Mouse (Mus musculus): ENCODE results near the gene Srp68. TPM values are rescaled to one million over a fixed set of nuclear protein-coding genes. Genes with fewer than 3 reads are reported as not detected.

The Srp68 gene
- polyA plus RNA-seq, 1 experiment from 2014 or later, result 110 TPM

DNA sequence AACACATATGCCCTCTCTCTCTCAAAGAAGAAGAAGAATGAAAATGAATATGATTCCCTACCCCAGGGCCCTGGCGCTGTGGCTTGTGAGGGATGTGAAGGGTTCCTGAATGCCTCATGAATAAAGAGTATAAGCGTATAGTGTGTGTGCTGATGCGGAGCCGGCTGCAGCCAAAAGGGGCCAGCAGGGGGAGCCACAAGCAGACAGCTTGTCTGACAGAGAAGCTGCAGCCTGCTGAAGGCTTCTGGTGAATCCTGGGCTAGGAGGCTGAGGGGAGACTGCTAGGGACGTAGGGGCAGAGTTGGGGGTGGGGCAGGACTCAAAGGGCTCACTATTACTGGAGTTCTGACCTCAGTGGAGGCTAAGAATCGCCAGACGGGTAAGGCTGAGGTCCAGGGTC lies 58.8 kb downstream of the Srp68 start:
- Histone ChIP-seq H3K4me3 (no peak overlapping the region), H3K4me1 (peaks cover 16% of the 10 kb centered on the region), H3K27ac (no peak overlapping the region), H3K9ac (no peak overlapping the region), H3K36me3 (0 out of 2 replicates have a peak, but pooled peaks cover 6% of the 10 kb centered on the region), H3K4me2 (replicated peaks) (no peak overlapping the region), H3K9me3 (no peaks in the 10 kb centered on the region), H3K27me3 (no peaks in the 10 kb centered on the region)
- WGBS, result 83% methylated on average over 7 of the region's 7 CpGs
- no peak for ATAC-seq (ENCODE audit: low FRiP score, low read depth)

DNA sequence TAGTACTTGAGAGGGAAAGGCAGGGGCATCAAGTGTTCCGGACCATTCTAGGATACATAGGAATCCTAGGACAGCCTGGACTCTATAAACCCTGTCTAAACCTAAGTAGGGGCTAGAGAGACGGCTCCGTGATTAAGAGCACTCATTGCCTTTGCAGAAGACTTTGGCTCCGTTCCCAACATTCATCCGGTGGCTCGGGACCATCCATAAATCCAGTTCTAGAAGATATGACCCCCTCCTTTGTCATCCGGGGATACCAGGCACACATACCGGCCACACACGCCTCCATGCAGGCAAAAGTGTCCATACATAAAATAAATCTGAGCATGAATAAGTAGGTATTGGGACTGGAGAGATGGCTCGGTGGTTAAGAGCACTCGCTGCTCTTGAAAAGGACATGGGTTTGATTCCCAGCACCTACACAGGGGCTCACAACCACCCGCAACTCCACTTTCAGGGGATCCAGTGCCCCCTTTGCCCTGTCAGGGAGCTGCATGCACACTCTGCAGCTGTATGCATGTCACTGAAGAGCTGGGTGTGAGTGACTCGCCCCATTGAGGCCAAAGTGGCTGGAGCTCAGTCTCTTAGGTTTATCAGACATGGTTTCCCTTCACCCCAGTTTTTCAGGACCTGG lies 60.0 kb downstream of the Srp68 start:
- H3K9ac ChIP-seq, result no peak overlapping the region
- H3K27ac ChIP-seq, result no peak overlapping the region
- ATAC-seq (ENCODE audit: low FRiP score, low read depth), result no peak
- no peak overlapping the region for H3K4me3 ChIP-seq
- H3K9me3 ChIP-seq, result no peaks in the 10 kb centered on the region
- H3K27me3 ChIP-seq, result no peaks in the 10 kb centered on the region
- H3K4me1 ChIP-seq, result peaks cover 7% of the 10 kb centered on the region
- WGBS, result 89% methylated on average over 13 of the region's 13 CpGs
- H3K36me3 ChIP-seq, result peaks cover 9% of the 10 kb centered on the region; the same call in 1 of the 2 replicates
- no peak overlapping the region for H3K4me2 ChIP-seq (replicated peaks)

DNA sequence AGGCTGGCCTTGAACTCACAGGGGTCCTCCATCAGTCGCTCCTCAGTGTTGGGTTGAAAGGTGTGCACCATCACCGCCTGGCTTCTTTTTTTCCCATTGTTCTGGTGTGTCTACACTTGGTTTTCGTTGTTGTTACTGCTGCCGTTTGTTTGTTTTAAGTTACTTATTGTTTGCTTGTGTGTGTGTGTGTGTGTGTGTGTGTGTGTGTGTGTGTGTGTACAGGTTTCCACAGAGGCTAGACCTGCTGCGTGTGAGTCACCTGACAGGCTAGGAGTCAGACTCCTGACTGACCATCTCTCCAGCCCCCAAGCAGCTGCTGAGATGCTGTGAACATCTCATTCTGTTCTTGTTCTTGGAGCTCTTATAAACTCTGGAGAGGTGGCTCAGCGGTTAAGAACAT lies 61.2 kb downstream of the Srp68 start:
- ATAC-seq (ENCODE audit: low FRiP score, low read depth), result no peak
- H3K9me3 ChIP-seq, result no peaks in the 10 kb centered on the region
- no peak overlapping the region for H3K4me3 ChIP-seq
- H3K4me2 ChIP-seq (replicated peaks), result no peak overlapping the region
- H3K9ac ChIP-seq, result no peak overlapping the region
- H3K36me3 ChIP-seq, result peaks cover 9% of the 10 kb centered on the region; the same call in 1 of the 2 replicates
- 95% methylated on average over 6 of the region's 6 CpGs for WGBS
- no peaks in the 10 kb centered on the region for H3K4me1 ChIP-seq
- no peaks in the 10 kb centered on the region for H3K27me3 ChIP-seq
- H3K27ac ChIP-seq, result no peak overlapping the region

DNA sequence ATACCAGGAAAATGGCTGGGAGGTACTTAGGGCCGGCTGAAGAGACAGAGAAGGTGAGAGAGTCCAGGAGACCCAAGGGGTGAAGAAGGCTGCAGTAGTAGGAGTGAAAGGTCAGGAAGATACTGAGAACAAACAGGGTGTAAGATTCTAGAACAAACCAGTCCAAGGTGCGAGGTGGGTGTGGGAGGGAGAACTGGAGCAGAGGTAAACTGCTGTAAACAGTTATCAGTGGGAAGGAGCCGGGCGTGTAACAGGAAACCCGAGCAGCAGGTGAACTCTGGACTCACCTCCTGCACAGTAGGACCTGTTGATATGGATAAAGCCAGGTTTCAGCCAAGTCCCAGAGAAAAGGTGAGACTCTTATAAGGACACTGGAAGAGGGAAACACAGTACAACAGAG lies 63.3 kb downstream of the Srp68 start:
- Histone ChIP-seq H3K4me3 (no peak overlapping the region), H3K9ac (no peak overlapping the region), H3K36me3 (peaks cover 28% of the 10 kb centered on the region), H3K4me1 (no peaks in the 10 kb centered on the region), H3K27me3 (no peaks in the 10 kb centered on the region), H3K27ac (no peak overlapping the region), H3K4me2 (replicated peaks) (no peak overlapping the region), H3K9me3 (no peaks in the 10 kb centered on the region)
- ATAC-seq (ENCODE audit: low FRiP score, low read depth), result no peak
- WGBS, result 73% methylated on average over 5 of the region's 5 CpGs

DNA sequence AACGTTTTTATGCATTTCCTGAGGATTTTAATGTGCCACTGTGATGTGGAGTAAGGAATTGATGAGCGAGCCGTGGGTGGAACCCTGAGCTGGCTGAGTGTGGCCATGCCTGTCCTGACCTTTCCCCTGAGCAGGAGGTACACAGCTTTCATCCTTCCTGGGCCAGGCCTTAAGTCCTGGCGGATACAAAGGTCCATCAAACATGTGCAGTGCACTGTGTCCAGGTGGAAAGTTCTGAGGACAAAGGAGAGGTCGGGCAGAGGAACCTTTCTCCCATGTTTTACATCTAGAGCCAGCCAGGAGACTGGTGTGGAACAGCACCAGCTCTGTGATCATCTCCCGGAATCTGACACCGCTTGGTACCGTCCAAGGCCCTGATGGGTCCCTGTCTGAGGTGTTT lies 64.8 kb downstream of the Srp68 start:
- ATAC-seq (ENCODE audit: low FRiP score, low read depth), result no peak
- 74% methylated on average over 8 of the region's 8 CpGs for WGBS
- no peak overlapping the region for H3K27ac ChIP-seq

DNA sequence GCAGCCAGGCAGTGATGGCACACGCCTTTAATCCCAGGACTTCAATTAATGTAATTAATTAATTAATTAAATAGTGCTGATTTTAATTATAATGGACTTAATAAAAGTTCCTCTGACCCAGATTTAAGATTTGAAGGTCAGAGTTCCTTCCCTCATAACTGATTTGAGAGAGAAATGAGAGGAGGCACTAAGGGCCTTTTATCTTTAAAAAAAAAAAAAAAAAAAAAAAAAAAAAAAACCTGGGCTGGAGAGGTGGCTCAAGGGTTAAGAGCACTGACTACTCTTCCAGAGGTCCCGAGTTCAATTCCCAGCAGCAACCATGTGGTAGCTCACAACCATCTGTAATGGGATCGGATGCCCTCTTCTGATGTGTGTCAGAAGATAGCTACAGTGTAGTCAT lies 65.4 kb downstream of the Srp68 start:
- Histone ChIP-seq H3K27me3 (no peaks in the 10 kb centered on the region), H3K27ac (no peak overlapping the region), H3K4me3 (no peak overlapping the region), H3K4me1 (no peaks in the 10 kb centered on the region), H3K9ac (no peak overlapping the region), H3K9me3 (no peaks in the 10 kb centered on the region), H3K4me2 (replicated peaks) (no peak overlapping the region), H3K36me3 (peaks cover 39% of the 10 kb centered on the region)
- WGBS, result 83% methylated on average over 3 of the region's 3 CpGs
- ATAC-seq (ENCODE audit: low FRiP score, low read depth), result no peak

More for the DNA sequence above, 64.8 kb downstream of the Srp68 start:
- Histone ChIP-seq H3K9ac (no peak overlapping the region), H3K4me2 (replicated peaks) (no peak overlapping the region), H3K4me1 (no peaks in the 10 kb centered on the region), H3K4me3 (no peak overlapping the region), H3K27me3 (no peaks in the 10 kb centered on the region), H3K9me3 (no peaks in the 10 kb centered on the region), H3K36me3 (peaks cover 35% of the 10 kb centered on the region)

DNA sequence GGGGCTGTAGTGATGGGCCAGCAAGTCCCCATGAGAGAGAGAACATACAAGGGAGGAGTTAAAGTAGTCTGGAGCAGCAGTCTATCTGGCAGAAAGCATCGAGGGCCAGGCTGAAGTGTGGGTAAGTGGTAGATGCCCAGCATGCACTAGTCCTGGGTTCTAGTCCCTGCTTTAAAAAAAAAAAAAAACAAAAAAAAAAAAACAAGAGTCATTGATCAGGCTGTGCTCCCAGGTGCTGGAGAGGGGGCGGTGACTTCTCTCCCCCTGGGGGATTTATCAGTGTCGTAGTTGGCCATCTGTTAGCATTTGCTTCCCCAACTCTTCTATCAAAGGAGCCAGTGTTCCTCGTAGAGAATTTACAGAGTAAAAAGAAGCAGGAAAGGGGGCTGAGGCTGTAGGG lies 67.3 kb downstream of the Srp68 start:
- peaks cover 40% of the 10 kb centered on the region for H3K36me3 ChIP-seq
- H3K4me2 ChIP-seq (replicated peaks), result no peak overlapping the region
- no peaks in the 10 kb centered on the region for H3K4me1 ChIP-seq
- no peak overlapping the region for H3K27ac ChIP-seq
- H3K4me3 ChIP-seq, result no peak overlapping the region
- 75% methylated on average over 4 of the region's 4 CpGs for WGBS
- no peaks in the 10 kb centered on the region for H3K9me3 ChIP-seq
- H3K27me3 ChIP-seq, result no peaks in the 10 kb centered on the region
- H3K9ac ChIP-seq, result no peak overlapping the region
- no peak for ATAC-seq (ENCODE audit: low FRiP score, low read depth)

DNA sequence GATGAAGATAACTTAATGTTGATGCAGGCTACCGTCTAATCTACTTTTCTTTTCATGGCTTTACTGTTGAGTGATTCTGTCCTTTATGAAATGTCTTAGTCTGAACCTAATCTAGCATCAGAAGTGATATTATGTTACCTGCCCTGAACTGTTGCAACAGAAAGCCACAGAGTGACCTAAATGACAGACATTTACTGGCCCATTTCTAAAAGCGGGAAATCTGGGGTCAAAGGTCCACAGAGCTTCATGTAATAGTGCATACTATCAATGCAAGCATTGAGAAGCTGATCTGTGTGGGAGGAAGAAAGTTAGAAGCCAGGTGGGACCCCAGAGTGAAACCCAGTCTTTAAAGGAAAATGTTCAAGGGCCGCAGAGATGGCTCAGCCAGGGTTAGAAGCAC lies 70.9 kb downstream of the Srp68 start:
- WGBS, result 94% methylated on average over 3 of the region's 3 CpGs
- H3K4me3 ChIP-seq, result no peak overlapping the region
- H3K27me3 ChIP-seq, result no peaks in the 10 kb centered on the region

DNA sequence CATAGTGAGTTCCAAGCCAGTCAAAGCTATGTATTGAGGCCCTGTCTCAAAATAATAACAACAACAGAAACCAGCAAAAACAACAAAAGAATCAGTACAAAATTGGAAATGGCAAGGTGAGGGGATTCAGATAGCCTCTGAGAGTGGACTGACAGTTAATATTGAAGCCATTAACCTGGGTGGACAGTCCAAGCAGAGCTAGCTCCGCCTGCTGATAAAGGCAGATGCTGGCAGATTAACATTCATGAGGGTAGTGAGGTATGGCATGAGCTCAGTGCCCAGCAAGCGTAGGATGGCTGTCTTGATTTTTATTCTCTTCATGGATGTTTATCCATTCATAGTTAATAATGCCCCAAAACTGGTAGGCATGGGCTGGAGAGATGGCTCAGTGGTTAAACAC lies 72.9 kb downstream of the Srp68 start:
- no peak overlapping the region for H3K9ac ChIP-seq
- peaks cover 17% of the 10 kb centered on the region for H3K4me1 ChIP-seq
- no peaks in the 10 kb centered on the region for H3K27me3 ChIP-seq
- H3K36me3 ChIP-seq, result peaks cover 29% of the 10 kb centered on the region
- 93% methylated on average over 2 of the region's 2 CpGs for WGBS
- H3K27ac ChIP-seq, result no peak overlapping the region
- no peak for ATAC-seq (ENCODE audit: low FRiP score, low read depth)
- no peak overlapping the region for H3K4me2 ChIP-seq (replicated peaks)
- no peaks in the 10 kb centered on the region for H3K9me3 ChIP-seq
- no peak overlapping the region for H3K4me3 ChIP-seq

More for the DNA sequence above, 70.9 kb downstream of the Srp68 start:
- H3K36me3 ChIP-seq, result peaks cover 37% of the 10 kb centered on the region
- H3K27ac ChIP-seq, result no peak overlapping the region
- no peak overlapping the region for H3K9ac ChIP-seq
- peaks cover 4% of the 10 kb centered on the region for H3K4me1 ChIP-seq
- no peak for ATAC-seq (ENCODE audit: low FRiP score, low read depth)
- no peak overlapping the region for H3K4me2 ChIP-seq (replicated peaks)
- no peaks in the 10 kb centered on the region for H3K9me3 ChIP-seq

DNA sequence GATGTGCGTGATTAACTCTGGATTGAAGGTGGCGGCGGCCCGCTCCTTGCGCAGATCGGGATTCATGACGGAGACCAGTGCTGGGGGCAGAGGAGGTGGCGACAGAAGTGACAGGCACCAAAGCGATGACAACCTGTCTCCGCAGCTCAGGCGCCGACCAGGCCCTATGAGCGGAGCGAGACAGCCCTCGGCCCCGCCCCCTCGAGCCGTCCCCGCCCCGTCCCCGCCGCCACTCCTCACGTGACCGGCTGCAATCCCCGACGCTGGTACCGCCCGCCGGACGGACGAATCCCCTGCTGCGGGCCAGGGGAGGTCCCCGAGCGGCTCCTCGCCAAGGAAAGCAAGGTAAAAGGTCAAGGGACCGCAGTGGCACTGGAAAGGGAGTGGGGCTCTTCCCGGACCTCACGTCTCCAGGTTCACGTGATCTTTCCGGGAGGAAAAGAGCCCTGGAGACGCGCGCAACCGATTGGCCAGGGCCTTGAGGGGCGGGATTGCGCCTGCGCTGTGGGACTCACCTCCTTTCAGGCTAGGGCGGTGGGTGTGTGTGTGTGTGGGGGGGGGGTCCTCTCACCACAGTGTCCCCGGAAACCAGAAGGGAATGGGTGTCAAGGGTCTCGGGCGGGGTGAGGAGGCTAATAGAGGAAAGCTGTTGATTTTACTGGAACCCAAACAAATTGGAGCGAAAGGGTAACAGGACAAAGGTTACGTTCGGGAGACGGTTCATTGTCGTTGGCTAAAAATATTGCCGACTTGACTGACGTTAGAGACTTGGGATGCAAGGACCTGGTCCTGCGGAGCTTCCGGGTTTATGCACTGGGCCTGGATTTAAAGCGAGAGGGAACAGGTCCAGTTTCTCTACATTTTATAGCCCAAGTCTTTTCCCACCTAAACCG lies 75.1 kb downstream of the Srp68 start, which contains the start of the genes Ten1 and Acox1:
Gene Ten1, plus strand, starts transcription at position 217 of the 893 bp plus-strand sequence.
Gene Acox1, minus strand, starts transcription at position 407 of the 893 bp plus-strand sequence.
- Histone ChIP-seq H3K27me3 (no peaks in the 10 kb centered on the region), H3K9ac (peak within 1 kb of the TSS; percentile 86), H3K9me3 (no peaks in the 10 kb centered on the region), H3K36me3 (peaks cover 14% of the 10 kb centered on the region), H3K4me1 (peaks cover 25% of the 10 kb centered on the region), H3K4me2 (replicated peaks) (peak within 1 kb of the TSS; percentile 82), H3K4me3 (peak within 1 kb of the TSS; percentile 56), H3K27ac (peak within 1 kb of the TSS; percentile 80)
- WGBS, result under 1% methylated on average over 62 of the region's 62 CpGs
- peak; percentile 98 for ATAC-seq (ENCODE audit: low FRiP score, low read depth)

DNA sequence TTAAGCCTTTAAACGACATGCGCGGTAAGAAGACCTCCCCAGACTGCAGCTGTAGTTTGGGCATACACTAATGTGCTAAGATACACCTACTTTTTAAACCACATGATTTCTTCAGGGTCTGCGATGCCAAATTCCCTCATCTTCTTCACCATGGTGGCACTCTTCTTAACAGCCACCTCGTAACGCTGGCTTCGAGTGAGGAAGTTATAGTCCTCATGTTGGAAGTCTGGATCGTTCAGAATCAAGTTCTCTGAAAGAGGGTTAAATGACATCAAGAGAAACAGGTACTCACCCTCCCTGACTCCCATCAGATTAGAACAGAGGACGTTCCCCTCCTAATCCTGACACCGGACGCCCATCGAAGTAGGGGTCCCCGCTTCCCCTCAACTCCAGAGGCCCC lies 75.9 kb downstream of the Srp68 start:
- Histone ChIP-seq H3K4me2 (replicated peaks) (peak overlapping the region; percentile 82), H3K27ac (peak overlapping the region; percentile 80; the same call in 1 of the 2 replicates), H3K4me3 (peak overlapping the region; percentile 56), H3K9ac (peak overlapping the region; percentile 86), H3K27me3 (no peaks in the 10 kb centered on the region), H3K36me3 (peaks cover 7% of the 10 kb centered on the region), H3K9me3 (no peaks in the 10 kb centered on the region), H3K4me1 (peaks cover 25% of the 10 kb centered on the region)
- no peak for ATAC-seq (ENCODE audit: low FRiP score, low read depth)
- 26% methylated on average over 13 of the region's 13 CpGs for WGBS

DNA sequence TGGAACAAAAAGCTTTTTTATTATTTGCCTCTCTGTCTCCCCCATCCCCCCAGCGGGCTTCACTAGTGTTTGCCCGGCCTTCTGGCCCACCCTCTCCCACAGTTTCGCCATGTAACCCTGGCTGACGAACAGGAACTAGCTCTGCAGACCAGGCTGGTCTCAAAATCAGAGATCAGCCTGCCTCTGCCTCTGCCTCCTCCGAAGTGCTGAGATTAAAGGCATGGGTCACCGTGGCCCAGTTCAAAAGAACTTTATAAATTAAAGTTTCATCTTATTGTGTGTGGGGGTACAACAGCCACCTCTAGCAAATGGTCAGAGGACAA lies 76.5 kb downstream of the Srp68 start:
- Histone ChIP-seq H3K27ac (no peak overlapping the region), H3K36me3 (peaks cover 7% of the 10 kb centered on the region), H3K9ac (peak overlapping the region; percentile 86), H3K4me1 (peaks cover 25% of the 10 kb centered on the region), H3K4me3 (peak overlapping the region; percentile 56), H3K9me3 (no peaks in the 10 kb centered on the region), H3K4me2 (replicated peaks) (peak overlapping the region; percentile 82), H3K27me3 (no peaks in the 10 kb centered on the region)
- ATAC-seq (ENCODE audit: low FRiP score, low read depth), result no peak
- WGBS, result 94% methylated on average over 6 of the region's 6 CpGs
